Mouse (Mus musculus) heart, embryonic 10.5 days (tissue): ENCODE measurements around the gene Gm6509. TPM values are rescaled to one million over a fixed set of nuclear protein-coding genes. Genes with fewer than 3 reads are reported as not detected.
"Not testable (repeated sequence)": the region's sequence is repeated elsewhere in the genome, so short reads cannot be mapped to it uniquely, and the experiment has no call there.

Experiments
- DNase-seq: peaks from one replicate; pipeline ENCODE4 v3.0.0-alpha.2; 2017; ENCODE audit warnings: low spot score
- H3K27ac ChIP-seq: fragments of 300-500 bp; sonication (generic); 2 replicates; pipeline ENCODE4 v1.5.1; 2016; ENCODE audit warnings: mild to moderate bottlenecking
- H3K27me3 ChIP-seq: fragments of 300-500 bp; sonication (generic); 2 replicates; pipeline ENCODE4 v1.6.1; 2016; ENCODE audit warnings: mild to moderate bottlenecking; ENCODE audit not compliant: poor library complexity, insufficient read depth, severe bottlenecking
- H3K36me3 ChIP-seq: fragments of 300-500 bp; sonication (generic); 2 replicates; pipeline ENCODE4 v1.6.1; 2016; ENCODE audit warnings: mild to moderate bottlenecking, moderate library complexity
- H3K4me1 ChIP-seq: fragments of 300-500 bp; sonication (generic); 2 replicates; pipeline ENCODE4 v1.6.1; 2016; ENCODE audit warnings: mild to moderate bottlenecking
- H3K4me3 ChIP-seq: fragments of 300-500 bp; sonication (generic); 2 replicates; pipeline ENCODE4 v1.5.1; 2016; ENCODE audit warnings: mild to moderate bottlenecking, moderate library complexity
- H3K9me3 ChIP-seq: fragments of 300-500 bp; sonication (generic); 2 replicates; pipeline ENCODE4 v1.6.1; 2016; ENCODE audit warnings: mild to moderate bottlenecking, moderate library complexity
- WGBS: fragments of 180-500 bp; shearing (Covaris S2); methylation state at CpG from one replicate; pipeline ENCODE4 v1.1.7; 2016; 5-methylcytosine and 5-hydroxymethylcytosine counted together
- polyA plus RNA-seq: library from polyadenylated mRNA; unstranded; fragments of >200 nt; fragmentation: Nextera tagmentation; extraction: Ambion mirVana; gene quantifications from 2 replicates; pipeline ENCODE4 v1.2.1, GENCODE M21; 2016

Gene Gm6509
- not detected in 2 replicates for polyA plus RNA-seq

DNA sequence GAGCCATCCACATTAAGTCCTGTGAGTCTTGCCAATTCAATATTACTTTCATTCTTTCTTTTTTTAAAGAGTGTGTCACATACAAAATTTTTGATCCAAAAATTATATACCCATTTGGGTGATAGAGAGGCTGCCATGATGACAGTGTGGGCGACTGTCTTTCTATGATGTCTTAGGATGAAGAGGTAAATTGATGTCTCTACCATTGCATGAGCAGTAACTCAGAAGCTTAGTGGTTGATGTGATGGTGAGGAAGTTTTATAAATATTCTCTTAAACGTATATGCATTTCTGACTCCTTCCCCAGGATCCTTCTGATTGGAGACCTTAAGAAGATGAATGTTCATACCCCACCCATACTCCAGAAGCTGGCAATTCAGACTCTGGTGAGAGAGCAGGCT lies at the start of gene Gm6509:
Gm6509 (plus strand) TSS at position 301 of the 400 bp plus-strand sequence.
- H3K4me1 ChIP-seq, H3K27ac ChIP-seq, H3K36me3 ChIP-seq, H3K4me3 ChIP-seq, H3K27me3 ChIP-seq, DNase-seq, H3K9me3 ChIP-seq: not testable (repeated sequence)
- WGBS = 83% methylated on average over 1 of the region's 2 CpGs

DNA sequence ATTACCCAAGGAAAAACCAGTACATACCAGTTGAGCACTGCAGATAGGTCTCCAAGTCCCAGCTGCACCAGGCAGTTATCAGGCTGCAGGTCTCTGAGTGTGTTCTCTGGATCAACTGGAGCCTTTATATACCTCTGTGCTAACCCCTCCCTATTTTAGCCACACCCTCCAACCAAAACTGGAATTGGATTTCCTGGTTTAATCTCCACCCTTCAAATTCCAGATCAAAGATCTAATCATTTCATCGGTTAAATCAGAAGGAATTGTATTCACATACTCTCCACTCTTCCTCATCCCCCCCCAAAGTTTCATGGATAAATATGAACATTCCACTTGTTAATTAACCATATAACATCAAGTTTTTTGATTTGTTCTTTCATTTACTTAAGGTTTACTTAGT lies 7.5 kb upstream of the Gm6509 start, which contains the start of gene Gm3147:
Gm3147 (minus strand) TSS at position 101 of the 400 bp plus-strand sequence.
- H3K4me3 ChIP-seq, H3K36me3 ChIP-seq, H3K27ac ChIP-seq, H3K27me3 ChIP-seq, H3K9me3 ChIP-seq, DNase-seq, H3K4me1 ChIP-seq: not testable (repeated sequence)
- no CpG with 5 or more reads among the region's 1 CpGs for WGBS

- not testable (repeated sequence) for H3K9me3 ChIP-seq, DNase-seq, H3K4me1 ChIP-seq, H3K27me3 ChIP-seq, H3K4me3 ChIP-seq, H3K27ac ChIP-seq, H3K36me3 ChIP-seq
- no CpG with 5 or more reads among the region's 2 CpGs for WGBS
These were observed 24.3 kb downstream of the Gm6509 start, which contains the start of gene Gm6205 for GRCm38 (mm10) chr5:94648082-94648481. Gene Gm6205 (plus strand): TSS chr5:94648382.

Other genes starting within 250 kb of the Gm6509 start
- not detected in 2 replicates for gene Gm7682, start 178.2 kb upstream of the Gm6509 start, polyA plus RNA-seq
- gene Gm3139, start 97.7 kb upstream of the Gm6509 start, polyA plus RNA-seq = not detected in 2 replicates
- not detected in 2 replicates for gene Gm3147, start 7.6 kb upstream of the Gm6509 start, polyA plus RNA-seq
- gene Gm6205, start 24.4 kb downstream of the Gm6509 start, polyA plus RNA-seq = not detected in 2 replicates
- not detected in 2 replicates for gene Gm3183, start 241.5 kb downstream of the Gm6509 start, polyA plus RNA-seq